Mouse (Mus musculus): ENCODE results near the gene Gm21454.
"Not testable (repeated sequence)": the region's sequence is repeated elsewhere in the genome, so short reads cannot be mapped to it uniquely, and the experiment has no call there.

Gene Gm21454

GRCm38 (mm10) chrY:13252091-13252490, at the start of gene Gm21454, which contains the start of gene Gm21440:
Gene Gm21454, plus strand, starts transcription at chrY:13252442.
Gene Gm21440, plus strand, starts transcription at chrY:13252391.
- DNase-seq = not testable (repeated sequence)

- DNase-seq = not testable (repeated sequence)
Measured at GRCm38 (mm10) chrY:13223828-13224227, 28.4 kb upstream of the Gm21454 start, which contains the start of gene Gm21828. Gene Gm21828, minus strand, starts transcription at chrY:13223928.

DNA sequence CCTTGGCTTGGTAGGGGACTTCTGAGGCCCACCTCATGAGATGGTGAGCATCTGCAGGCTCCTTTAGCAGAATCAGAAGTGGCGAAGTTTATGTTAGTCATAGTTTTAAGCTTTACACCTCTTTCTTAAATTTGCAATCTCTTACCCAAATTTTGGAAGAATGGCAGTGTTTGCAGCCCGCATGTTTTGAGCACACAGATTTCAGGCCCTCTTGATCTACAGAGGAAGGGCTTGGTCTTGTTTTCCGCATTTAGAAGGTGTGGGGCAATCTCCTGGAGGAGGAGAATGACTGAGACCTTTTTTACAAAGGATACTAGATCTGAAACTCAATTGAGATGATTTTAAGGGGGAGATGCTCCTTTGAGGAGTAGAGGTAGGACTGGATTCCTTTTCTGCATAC, 96.7 kb downstream of the Gm21454 start, which contains the start of gene Gm21725:
Gene Gm21725 (minus strand): TSS at position 101 of the 400 bp plus-strand sequence.
- not testable (repeated sequence) for DNase-seq

All from cerebellum, postnatal 10 days (tissue).